Mouse (Mus musculus): ENCODE measurements around the gene Tmem163. TPM values are rescaled to one million over a fixed set of nuclear protein-coding genes. Genes with fewer than 3 reads are reported as not detected.

Gene Tmem163
- total RNA-seq, 2 experiments from 2014 or later: 5.4 to 6.6 TPM

DNA sequence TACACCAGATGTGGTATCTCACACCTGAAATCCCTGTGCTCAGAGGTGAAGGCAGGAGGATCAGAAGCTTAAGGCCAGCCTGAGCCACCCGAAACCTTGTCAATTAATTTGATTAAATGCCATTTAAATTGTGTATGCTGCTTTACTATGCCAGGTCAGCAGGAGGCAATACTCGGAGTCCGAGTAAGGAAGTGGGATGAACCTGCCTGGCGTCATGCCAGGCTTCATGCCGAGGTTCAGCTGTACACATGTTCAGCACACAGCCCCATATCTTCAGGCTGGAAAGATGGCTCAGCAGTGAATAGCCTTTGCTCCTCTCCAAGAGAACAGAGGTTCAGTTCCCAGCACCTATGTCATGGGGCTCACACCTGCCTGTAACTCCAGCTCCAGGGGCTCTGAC is 142.9 kb downstream of the Tmem163 start:
- H3K4me3 ChIP-seq: no peak overlapping the region
- DNase-seq (ENCODE audit: low spot score in 2 of 2): no peak
- TF ChIP-seq CTCF (conservative IDR thresholded peaks at IDR 0.05): no peak
- H3K27ac ChIP-seq: peak overlapping the region; percentile 76; the same call in 1 of the 2 replicates

DNA sequence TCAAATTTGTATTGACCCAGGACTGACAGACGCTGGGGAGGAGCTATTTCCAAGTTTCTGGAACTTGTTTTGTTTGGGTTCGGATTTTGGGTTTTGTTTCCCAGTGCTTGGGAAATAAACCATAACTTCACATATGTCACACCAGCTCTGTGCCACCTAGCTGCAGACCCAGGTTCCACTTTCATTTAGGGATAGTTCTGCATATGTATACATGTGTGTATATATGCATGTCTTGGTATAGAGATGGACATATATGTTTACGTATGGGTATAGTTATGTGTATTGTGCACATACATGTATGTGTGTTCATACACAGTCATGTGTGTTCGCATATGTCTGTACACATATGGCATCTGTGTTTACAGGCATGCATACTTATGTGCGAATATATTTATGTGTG is 147.6 kb downstream of the Tmem163 start:
- DNase-seq (ENCODE audit: low spot score in 2 of 2): no peak
- H3K4me3 ChIP-seq: no peak overlapping the region
- no peak for TF ChIP-seq CTCF (conservative IDR thresholded peaks at IDR 0.05)
- H3K27ac ChIP-seq: no peak overlapping the region

- peak; percentile 23 to 40 for DNase-seq (ENCODE audit: low spot score in 2 of 2)
- no peak for TF ChIP-seq CTCF (conservative IDR thresholded peaks at IDR 0.05)
- H3K27ac ChIP-seq: no peak overlapping the region
- peak overlapping the region; percentile 19; the same call in 1 of the 2 replicates for H3K4me3 ChIP-seq
Observed at GRCm38 (mm10) chr1:127530849-127531580, 148.3 kb downstream of the Tmem163 start.

GRCm38 (mm10) chr1:127523364-127523763 is 156.0 kb downstream of the Tmem163 start:
- no peak overlapping the region for H3K27ac ChIP-seq
- no peak for DNase-seq (ENCODE audit: low spot score in 2 of 2)
- no peak for TF ChIP-seq CTCF (conservative IDR thresholded peaks at IDR 0.05)
- H3K4me3 ChIP-seq: no peak overlapping the region

- H3K27ac ChIP-seq: no peak overlapping the region
- no peak overlapping the region for H3K4me3 ChIP-seq
- no peak for DNase-seq (ENCODE audit: low spot score in 2 of 2)
- no peak for TF ChIP-seq CTCF (conservative IDR thresholded peaks at IDR 0.05)
Observed at GRCm38 (mm10) chr1:127514888-127515287, 164.5 kb downstream of the Tmem163 start.

GRCm38 (mm10) chr1:127514479-127514878 is 164.9 kb downstream of the Tmem163 start:
- TF ChIP-seq CTCF (conservative IDR thresholded peaks at IDR 0.05): no peak
- Histone ChIP-seq H3K4me3 (no peak overlapping the region), H3K27ac (no peak overlapping the region)
- no peak for DNase-seq (ENCODE audit: low spot score in 2 of 2)

- TF ChIP-seq CTCF (conservative IDR thresholded peaks at IDR 0.05): no peak
- Histone ChIP-seq H3K4me3 (no peak overlapping the region), H3K27ac (no peak overlapping the region)
- no peak for DNase-seq (ENCODE audit: low spot score in 2 of 2)
Observed at GRCm38 (mm10) chr1:127513664-127514063, 165.7 kb downstream of the Tmem163 start.

DNA sequence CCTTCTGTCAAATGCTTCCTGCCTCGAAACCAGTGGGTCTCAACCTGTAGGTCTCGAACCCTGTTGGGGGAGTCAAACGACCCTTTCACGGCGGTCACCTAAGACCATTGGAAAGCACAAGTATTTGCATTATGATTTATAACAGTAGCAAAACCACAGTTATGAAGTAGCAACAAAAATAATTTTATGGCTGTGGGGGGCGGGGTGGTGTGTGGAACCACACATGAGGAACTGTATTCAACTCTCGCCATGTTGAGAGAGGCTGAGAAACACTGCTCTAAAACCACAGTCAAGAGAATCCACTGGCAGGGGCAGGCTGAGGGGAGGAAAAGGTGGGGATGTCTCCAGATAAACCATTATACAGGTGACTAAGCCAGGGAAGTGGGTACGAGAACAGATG is 166.2 kb downstream of the Tmem163 start:
- no peak for DNase-seq (ENCODE audit: low spot score in 2 of 2)
- no peak for TF ChIP-seq CTCF (conservative IDR thresholded peaks at IDR 0.05)
- no peak overlapping the region for H3K4me3 ChIP-seq
- no peak overlapping the region for H3K27ac ChIP-seq

DNA sequence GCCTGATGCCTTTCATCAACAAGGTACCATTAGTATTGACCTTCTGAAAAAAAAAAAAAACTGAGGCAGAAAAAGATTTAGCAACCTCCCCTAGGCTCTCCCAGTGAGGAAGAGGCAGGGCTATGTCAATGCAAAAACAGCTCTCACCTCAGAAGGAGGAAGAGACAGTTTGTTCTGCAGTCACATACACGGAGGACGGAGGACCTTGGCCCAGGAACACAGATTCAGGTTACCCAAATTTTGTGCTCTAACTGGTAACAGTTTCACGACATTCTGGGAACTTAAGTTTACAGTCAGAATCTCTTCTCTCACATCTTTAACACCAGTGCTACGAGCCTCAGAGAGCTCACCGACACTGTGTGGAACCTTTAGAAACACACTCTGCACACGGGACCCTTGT is 166.6 kb downstream of the Tmem163 start:
- Histone ChIP-seq H3K27ac (no peak overlapping the region), H3K4me3 (no peak overlapping the region)
- no peak for DNase-seq (ENCODE audit: low spot score in 2 of 2)
- TF ChIP-seq CTCF (conservative IDR thresholded peaks at IDR 0.05): no peak

GRCm38 (mm10) chr1:127511362-127511761 is 168.0 kb downstream of the Tmem163 start:
- no peak for DNase-seq (ENCODE audit: low spot score in 2 of 2)
- Histone ChIP-seq H3K4me3 (no peak overlapping the region), H3K27ac (no peak overlapping the region)
- no peak for TF ChIP-seq CTCF (conservative IDR thresholded peaks at IDR 0.05)

- H3K27ac ChIP-seq: no peak overlapping the region
- no peak for DNase-seq (ENCODE audit: low spot score in 2 of 2)
- TF ChIP-seq CTCF (conservative IDR thresholded peaks at IDR 0.05): no peak
- no peak overlapping the region for H3K4me3 ChIP-seq
Observed at GRCm38 (mm10) chr1:127508921-127509320, 170.4 kb downstream of the Tmem163 start.

DNA sequence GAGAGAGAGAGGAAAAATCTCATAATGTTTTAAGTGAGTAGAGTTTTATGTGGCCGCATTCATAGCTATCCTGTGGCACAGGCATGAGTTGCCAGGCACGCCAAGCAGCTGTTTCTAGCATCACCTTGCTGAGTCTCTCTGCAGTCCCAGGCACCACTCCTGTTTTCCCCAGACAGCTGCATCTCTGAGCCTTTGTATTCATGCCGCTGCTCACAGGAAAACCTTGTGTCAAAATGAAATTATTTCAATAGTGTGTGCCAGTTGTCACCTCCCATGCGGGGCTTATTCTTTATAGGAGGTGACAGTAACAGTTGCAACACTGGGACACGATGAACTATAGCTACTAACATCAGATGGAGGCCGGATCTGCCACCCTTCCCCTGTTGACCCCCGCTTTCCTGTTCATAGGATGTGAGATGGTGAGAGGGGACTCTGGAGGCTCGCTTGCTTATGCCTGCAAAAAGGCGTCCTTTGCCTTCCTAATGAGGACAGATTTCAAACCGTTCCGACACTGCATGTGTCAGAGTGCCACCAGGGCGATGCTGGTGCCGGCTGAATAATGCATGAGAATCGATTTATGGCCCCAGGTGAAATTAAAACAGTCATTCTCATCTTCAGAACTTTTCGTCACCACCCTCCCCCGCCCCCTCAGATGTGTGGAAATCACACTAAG is 171.1 kb downstream of the Tmem163 start:
- Histone ChIP-seq H3K27ac (no peak overlapping the region), H3K4me3 (no peak overlapping the region)
- TF ChIP-seq CTCF (conservative IDR thresholded peaks at IDR 0.05): no peak

DNA sequence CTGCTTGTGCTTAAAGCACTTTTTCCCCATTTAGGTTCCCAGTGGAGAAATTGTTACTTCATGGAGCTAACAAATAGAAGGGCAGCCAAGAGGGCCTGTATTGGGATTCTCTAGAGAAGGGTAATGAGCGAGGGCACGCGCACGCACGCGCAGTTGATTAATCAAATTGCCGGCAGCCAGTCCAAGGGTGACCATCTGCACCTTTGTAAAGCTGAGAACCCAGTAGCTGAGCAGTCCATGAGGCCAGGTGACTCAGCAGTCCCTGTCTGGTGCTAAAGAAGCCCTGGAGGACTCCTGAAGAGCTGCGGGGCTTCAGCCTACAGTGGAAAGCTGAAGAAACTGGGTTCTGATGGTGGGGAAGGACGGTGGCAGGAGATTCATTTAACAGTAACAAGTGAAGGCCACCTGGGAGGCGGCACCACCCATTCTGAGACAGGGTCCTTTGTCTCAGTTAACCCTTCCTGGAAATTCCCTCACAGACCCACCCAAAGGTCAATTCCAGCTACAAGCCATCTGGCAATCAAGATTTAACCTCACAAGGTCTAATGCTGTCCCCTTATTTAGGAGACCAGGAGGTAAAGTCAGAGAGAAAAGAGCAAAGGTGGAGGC is 172.2 kb downstream of the Tmem163 start:
- no peak for DNase-seq (ENCODE audit: low spot score in 2 of 2)
- Histone ChIP-seq H3K4me3 (no peak overlapping the region), H3K27ac (no peak overlapping the region)
- no peak for TF ChIP-seq CTCF (conservative IDR thresholded peaks at IDR 0.05)

More for the DNA sequence above, 171.1 kb downstream of the Tmem163 start:
- DNase-seq (ENCODE audit: low spot score in 2 of 2): no peak
